Mouse (Mus musculus): ENCODE data around the gene Gnai3. TPM values are rescaled to one million over a fixed set of nuclear protein-coding genes. Genes with fewer than 3 reads are reported as not detected.

Gene Gnai3
- total RNA-seq (2021): 100 to 1,000 TPM; 160 to 166 TPM
- long read RNA-seq, experiment 1, transcript Gnai3-201 (9 exons, 3,262 nt): major isoform, 178 of 189 reads
- long read RNA-seq, experiment 1, partial matches to known transcripts: 8 of 189 reads
- long read RNA-seq, experiment 1, other reads (novel, unspliced or antisense): 3 of 189 reads
- long read RNA-seq, experiment 2, transcript Gnai3-201 (9 exons, 3,262 nt): major isoform, 362 of 380 reads
- long read RNA-seq, experiment 2, partial matches to known transcripts: 11 of 380 reads
- long read RNA-seq, experiment 2, other reads (novel, unspliced or antisense): 7 of 380 reads

DNA sequence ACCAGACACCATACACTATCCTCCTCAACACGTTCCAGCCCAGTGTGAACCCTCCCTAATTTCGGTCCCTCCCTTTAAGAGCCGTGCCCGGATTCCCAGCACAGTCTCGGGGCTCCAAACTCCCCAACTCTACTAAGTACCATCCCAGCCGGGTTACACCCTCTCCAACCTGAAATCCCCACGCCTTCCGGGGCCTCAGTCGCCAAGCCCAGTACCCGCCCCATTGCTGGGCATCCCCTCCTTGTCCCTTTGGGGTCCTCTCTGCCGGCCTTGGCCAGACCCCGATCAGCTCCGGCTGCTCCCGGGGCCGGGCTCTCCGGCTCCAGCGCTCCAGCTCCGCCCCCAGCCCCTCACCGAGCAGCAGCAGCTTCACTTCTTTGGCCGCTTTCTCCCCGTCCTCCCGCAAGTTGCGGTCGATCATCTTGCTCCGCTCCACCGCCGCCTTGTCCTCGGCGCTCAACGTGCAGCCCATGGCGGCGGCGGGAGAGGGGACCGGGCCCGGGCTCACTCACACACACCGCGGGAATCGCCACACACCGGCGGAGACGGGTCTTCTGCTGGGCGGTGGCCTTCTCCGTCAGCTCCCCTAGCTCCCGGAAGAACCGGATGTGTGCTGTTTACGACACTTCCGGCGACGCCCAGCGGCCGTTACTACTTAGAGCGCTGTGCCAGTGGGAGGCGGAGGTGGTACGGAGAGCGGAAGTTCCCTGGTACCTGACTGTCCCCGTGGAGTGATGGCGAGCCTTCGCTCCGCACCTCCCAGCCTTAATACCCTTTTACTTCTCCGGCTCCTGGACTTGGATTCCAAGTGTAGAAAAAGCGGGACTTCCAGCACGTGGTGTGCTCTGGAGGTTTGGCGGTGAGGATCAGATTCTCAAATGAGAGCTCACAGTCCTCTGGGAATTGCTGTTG lies at the start of gene Gnai3:
Gnai3 (minus strand) TSS at position 613 of the 912 bp plus-strand sequence.
- peak; percentile 86 to 87 for DNase-seq (ENCODE audit: low spot score in 2 of 2)

DNA sequence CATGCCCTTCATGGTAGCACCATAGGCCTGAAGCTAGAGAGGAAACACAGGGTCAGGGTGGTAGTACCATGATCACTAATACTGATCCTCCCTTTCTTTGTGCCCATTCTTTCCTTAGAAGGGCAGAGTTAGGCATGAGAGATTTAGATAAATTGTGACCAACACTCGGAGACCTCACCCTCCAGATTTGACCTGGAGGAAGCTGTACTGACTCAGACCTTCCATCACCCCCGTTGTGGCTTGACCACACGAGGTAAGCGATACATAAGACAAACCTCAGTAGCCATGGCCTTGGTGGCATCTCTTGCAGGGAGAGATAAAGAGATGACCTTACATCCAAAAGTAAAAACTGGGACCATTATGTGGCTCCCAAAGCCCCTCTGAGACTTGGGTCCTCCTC lies 49.3 kb upstream of the Gnai3 start:
- no peak for DNase-seq (ENCODE audit: low spot score in 2 of 2)

GRCm38 (mm10) chr3:108193686-108194085 lies 47.7 kb upstream of the Gnai3 start:
- no peak for DNase-seq (ENCODE audit: low spot score in 2 of 2)

DNA sequence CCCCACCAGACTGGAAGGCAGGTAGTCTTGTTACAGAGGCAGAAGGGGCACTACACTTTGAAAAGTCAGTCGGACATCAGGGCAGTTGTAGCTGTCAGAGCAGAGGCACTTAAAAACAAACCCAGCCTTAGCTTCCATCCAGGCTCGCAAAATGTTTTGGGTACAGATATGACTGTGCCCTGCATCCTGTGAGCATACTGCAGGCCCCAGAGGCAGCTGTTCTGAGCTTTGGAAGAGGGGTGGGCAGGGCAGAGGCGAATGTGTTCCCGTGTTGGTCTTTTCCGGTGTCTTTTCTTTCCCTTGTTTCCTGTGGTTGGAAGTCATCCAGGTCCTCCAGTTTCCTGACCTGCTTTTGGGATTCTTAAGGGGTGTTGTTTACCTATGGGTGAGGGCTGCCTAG lies 44.0 kb upstream of the Gnai3 start:
- no peak for DNase-seq (ENCODE audit: low spot score in 2 of 2)

DNA sequence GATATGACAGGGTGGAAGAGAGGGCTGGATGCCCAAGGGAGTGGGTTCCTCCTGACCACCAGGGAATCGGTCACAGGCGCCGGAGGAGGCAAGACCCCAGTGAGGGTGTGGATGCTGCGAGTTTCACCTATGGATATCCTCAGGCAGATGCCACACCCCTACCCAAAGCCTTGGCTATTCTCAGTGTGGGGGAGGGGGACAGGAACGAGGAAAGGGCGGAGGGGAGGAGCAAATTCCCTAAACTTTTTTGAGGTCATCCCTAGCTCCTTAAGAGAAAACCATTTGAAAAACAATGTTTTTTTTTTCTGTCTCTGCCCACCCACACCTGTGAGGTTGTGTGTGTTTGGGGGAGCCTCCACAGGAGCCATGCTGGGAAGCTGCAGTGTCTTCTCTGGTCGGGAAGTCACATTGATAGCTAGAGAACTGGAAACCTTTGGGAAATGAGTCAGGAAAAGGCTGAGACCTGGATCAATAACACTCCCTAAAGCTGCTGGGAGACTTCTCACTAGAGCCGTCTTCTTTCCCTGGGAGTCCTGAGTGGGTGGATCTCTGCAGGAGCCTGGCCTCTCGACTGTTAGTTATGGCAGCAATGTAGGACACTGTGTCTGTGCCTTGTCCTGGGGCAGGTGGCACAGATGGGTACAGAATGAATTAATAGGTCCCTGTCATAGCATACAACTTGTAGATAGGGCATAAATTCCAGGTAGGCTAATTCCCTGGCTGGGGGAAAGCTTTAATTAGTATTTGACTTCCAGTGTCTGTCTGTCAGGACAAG lies 43.0 kb upstream of the Gnai3 start:
- no peak for DNase-seq (ENCODE audit: low spot score in 2 of 2)

- DNase-seq (ENCODE audit: low spot score in 2 of 2): no peak
Observed at GRCm38 (mm10) chr3:108187111-108187795, 41.3 kb upstream of the Gnai3 start.

- peak; percentile 63 to 69 for DNase-seq (ENCODE audit: low spot score in 2 of 2)
Observed at GRCm38 (mm10) chr3:108186098-108187047, 40.4 kb upstream of the Gnai3 start, which contains the start of gene Amigo1. Gene Amigo1, plus strand, starts transcription at chr3:108186335.

DNA sequence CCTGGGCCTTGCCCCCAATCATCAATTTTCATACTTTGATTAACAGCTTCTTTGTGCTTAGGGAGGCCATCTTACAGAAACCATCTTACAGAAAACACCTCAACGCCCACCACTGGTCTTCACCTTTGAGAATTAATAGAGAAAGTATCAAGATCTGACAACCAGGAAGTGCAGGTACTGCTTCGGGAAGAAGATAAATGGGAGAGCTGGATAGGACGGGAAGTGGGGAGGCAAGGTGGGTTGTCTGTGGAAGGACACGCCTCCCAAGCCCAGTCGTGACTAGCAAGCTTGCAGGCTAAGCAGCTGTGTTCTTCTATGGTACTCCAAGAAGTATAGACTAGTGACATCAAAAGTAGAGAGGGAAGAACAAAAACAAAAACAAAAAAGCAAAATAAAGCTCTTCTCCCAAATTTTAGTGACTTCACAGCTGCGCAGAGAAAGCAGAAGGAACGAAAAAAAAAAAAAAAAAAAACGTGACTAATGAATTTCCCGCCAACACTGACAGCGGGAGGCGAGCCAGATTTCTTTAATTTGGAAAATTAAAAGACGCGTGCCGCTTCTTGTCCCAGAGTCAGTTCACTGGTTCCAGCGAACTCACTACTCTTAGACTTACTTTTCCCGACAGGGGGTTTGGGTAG lies 39.6 kb upstream of the Gnai3 start:
- DNase-seq (ENCODE audit: low spot score in 2 of 2): no peak

DNA sequence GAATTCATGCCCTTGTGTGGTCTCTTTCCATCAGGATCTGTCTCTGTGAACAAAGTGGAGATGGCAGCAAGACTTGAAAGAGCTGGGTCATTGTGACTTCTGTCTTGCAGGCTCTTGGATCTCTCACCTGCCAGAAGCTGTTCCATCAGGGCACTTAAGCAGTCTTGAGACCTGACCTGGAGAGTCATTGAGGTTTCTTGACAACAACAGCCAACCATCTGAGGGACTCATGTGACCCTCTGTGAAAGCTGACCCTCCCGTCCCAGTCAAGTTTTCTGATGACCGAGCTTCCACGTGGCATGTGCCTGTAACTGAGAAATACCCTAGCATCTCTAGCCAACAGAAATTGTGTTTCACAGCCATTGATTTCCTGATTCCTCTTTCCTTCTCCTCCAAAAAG lies 38.8 kb upstream of the Gnai3 start:
- no peak for DNase-seq (ENCODE audit: low spot score in 2 of 2)

GRCm38 (mm10) chr3:108180514-108180913 lies 34.6 kb upstream of the Gnai3 start:
- no peak for DNase-seq (ENCODE audit: low spot score in 2 of 2)

DNA sequence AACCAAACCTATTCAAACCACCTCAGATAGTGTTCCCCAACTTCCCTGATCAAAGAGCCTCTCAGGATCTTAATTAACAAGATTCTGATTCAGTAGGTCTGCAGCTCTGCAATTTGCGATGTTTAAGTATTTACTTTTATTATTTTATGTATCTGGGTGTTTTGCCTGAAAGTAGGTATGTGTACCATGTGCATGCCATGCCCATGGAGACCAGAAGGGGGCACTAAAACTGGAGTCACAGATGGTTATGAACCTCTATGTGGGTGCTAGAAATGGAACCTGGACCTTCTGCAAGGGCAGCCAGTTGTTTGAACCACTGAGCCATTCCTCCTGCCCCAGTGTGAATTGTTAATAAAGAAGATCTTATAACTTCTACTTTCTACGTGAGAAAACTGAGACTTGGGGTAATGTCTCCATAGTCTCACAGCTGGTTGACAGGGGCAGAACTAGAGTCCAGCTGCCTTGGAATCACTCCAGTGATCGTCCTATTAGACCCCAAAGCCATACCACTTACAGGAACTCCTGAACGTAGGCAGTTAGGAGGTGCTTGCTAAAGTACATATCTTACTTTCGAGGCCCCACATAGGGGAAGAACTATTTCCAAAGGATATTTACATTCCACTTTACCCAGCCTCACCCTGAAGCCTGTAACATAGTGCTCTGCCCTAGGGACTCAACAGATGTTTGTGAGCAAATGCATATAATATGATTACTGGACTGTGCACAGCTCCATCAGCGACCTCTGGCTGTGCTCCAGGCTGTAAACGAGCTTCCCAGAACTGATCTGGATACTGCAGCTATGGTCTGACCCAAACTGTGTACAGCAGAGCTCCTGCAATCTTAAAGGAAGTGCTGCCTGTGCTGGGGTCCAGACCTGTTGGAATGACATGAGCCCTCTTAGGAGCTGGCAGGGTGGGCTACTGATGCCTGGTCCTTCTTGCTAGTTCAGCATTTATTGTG lies 33.1 kb upstream of the Gnai3 start:
- no peak for DNase-seq (ENCODE audit: low spot score in 2 of 2)

DNA sequence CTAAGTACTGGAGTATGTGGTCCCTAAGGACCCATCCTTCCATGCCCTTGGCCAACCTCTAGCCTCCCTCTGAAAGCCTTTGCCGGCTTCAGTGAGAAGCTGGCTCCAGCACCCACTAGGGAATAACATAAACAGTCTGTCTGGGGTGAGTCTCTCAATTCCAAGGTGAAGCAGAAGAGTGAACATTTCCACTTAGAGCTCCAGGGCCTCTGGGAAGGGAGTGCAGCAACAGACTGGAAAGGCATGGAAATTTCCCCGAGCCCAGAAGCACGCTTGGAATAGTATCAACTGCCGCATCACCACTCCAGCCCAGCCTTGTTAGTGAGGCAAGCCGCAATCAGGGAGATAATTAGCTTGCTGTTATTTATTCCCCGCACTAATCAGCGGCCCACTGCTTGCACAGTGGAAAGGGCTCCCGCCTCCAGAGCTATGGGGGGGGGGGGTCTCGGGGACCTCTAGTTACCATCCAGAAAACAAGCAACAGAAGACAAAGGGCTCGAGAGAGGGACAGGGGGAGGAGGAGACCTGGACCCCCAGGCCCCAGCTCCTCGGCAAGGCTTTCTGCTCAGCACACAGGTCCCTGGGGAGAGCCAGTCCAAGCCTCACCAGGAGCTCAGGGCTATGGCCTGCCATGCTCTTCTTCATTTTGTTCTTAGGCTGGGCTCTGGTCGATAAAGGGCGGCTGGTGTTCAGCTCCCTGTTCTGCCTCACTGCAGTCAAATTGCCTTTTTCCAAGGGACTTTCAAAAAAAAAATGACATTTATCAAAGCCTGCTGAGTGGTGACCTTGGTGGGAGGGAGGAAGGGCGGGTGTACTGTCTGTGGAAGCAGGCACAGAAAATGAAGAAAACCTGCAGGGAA lies 29.0 kb upstream of the Gnai3 start:
- DNase-seq (ENCODE audit: low spot score in 2 of 2): peak in 1 of 2 experiments; percentile 40

- DNase-seq (ENCODE audit: low spot score in 2 of 2): no peak
Observed at GRCm38 (mm10) chr3:108169199-108169598, 23.3 kb upstream of the Gnai3 start.

- no peak for DNase-seq (ENCODE audit: low spot score in 2 of 2)
Observed at GRCm38 (mm10) chr3:108167499-108167898, 21.6 kb upstream of the Gnai3 start.

- no peak for DNase-seq (ENCODE audit: low spot score in 2 of 2)
Observed at GRCm38 (mm10) chr3:108166486-108167211, 20.7 kb upstream of the Gnai3 start.
